Mouse (Mus musculus): ENCODE data around the gene Lhfpl3. TPM values are rescaled to one million over a fixed set of nuclear protein-coding genes. Genes with fewer than 3 reads are reported as not detected.

Gene Lhfpl3
- polyA plus RNA-seq, 1 experiment from 2014 or later, result 0.09 TPM

- no peak for ATAC-seq (ENCODE audit: insufficient number of reproducible peaks, low FRiP score)
- WGBS, result 28% methylated on average over 8 of the region's 8 CpGs
- Histone ChIP-seq H3K9ac (no peak overlapping the region), H3K27ac (ENCODE audit: poor library complexity, severe bottlenecking) (no peak overlapping the region), H3K4me1 (replicated peaks) (no peaks in the 10 kb centered on the region), H3K36me3 (no peaks in the 10 kb centered on the region), H3K4me3 (no peak overlapping the region), H3K27me3 (replicated peaks) (no peaks in the 10 kb centered on the region), H3K4me2 (no peak overlapping the region), H3K9me3 (replicated peaks) (no peaks in the 10 kb centered on the region)
These were observed 479.8 kb downstream of the Lhfpl3 start for GRCm38 (mm10) chr5:23225621-23226020.

- Histone ChIP-seq H3K4me2 (no peak overlapping the region), H3K4me1 (replicated peaks) (no peaks in the 10 kb centered on the region), H3K27ac (ENCODE audit: poor library complexity, severe bottlenecking) (no peak overlapping the region), H3K27me3 (replicated peaks) (no peaks in the 10 kb centered on the region), H3K9ac (no peak overlapping the region), H3K4me3 (no peak overlapping the region), H3K9me3 (replicated peaks) (no peaks in the 10 kb centered on the region), H3K36me3 (no peaks in the 10 kb centered on the region)
- no peak for ATAC-seq (ENCODE audit: insufficient number of reproducible peaks, low FRiP score)
- WGBS, result 44% methylated on average over 3 of the region's 3 CpGs
These were observed 480.9 kb downstream of the Lhfpl3 start for GRCm38 (mm10) chr5:23226753-23227152.

GRCm38 (mm10) chr5:23246974-23247373, 501.1 kb downstream of the Lhfpl3 start:
- 39% methylated on average over 4 of the region's 4 CpGs for WGBS
- no peak overlapping the region for H3K9ac ChIP-seq
- H3K4me3 ChIP-seq, result no peak overlapping the region
- no peak for ATAC-seq (ENCODE audit: insufficient number of reproducible peaks, low FRiP score)
- H3K27ac ChIP-seq (ENCODE audit: poor library complexity, severe bottlenecking), result no peak overlapping the region
- peaks cover 23% of the 10 kb centered on the region for H3K4me1 ChIP-seq (replicated peaks)
- no peaks in the 10 kb centered on the region for H3K9me3 ChIP-seq (replicated peaks)
- no peak overlapping the region for H3K4me2 ChIP-seq
- H3K36me3 ChIP-seq, result no peaks in the 10 kb centered on the region
- no peaks in the 10 kb centered on the region for H3K27me3 ChIP-seq (replicated peaks)

GRCm38 (mm10) chr5:23247784-23248183, 501.9 kb downstream of the Lhfpl3 start:
- Histone ChIP-seq H3K4me3 (no peak overlapping the region), H3K27ac (ENCODE audit: poor library complexity, severe bottlenecking) (no peak overlapping the region), H3K36me3 (no peaks in the 10 kb centered on the region), H3K9ac (no peak overlapping the region), H3K27me3 (replicated peaks) (no peaks in the 10 kb centered on the region), H3K9me3 (replicated peaks) (no peaks in the 10 kb centered on the region), H3K4me2 (no peak overlapping the region), H3K4me1 (replicated peaks) (peaks cover 28% of the 10 kb centered on the region)
- ATAC-seq (ENCODE audit: insufficient number of reproducible peaks, low FRiP score), result no peak
- WGBS, result 64% methylated on average over 1 of the region's 1 CpGs

GRCm38 (mm10) chr5:23248303-23248702, 502.4 kb downstream of the Lhfpl3 start:
- Histone ChIP-seq H3K4me1 (replicated peaks) (peaks cover 28% of the 10 kb centered on the region), H3K4me3 (no peak overlapping the region), H3K27ac (ENCODE audit: poor library complexity, severe bottlenecking) (no peak overlapping the region), H3K9me3 (replicated peaks) (no peaks in the 10 kb centered on the region), H3K9ac (no peak overlapping the region), H3K36me3 (no peaks in the 10 kb centered on the region), H3K4me2 (no peak overlapping the region), H3K27me3 (replicated peaks) (no peaks in the 10 kb centered on the region)
- no peak for ATAC-seq (ENCODE audit: insufficient number of reproducible peaks, low FRiP score)

GRCm38 (mm10) chr5:23249896-23250875, 504.3 kb downstream of the Lhfpl3 start:
- no peak for ATAC-seq (ENCODE audit: insufficient number of reproducible peaks, low FRiP score)
- Histone ChIP-seq H3K27ac (ENCODE audit: poor library complexity, severe bottlenecking) (peak overlapping the region; percentile 62), H3K4me3 (no peak overlapping the region), H3K36me3 (no peaks in the 10 kb centered on the region), H3K4me1 (replicated peaks) (peaks cover 28% of the 10 kb centered on the region), H3K27me3 (replicated peaks) (no peaks in the 10 kb centered on the region), H3K4me2 (no peak overlapping the region), H3K9me3 (replicated peaks) (no peaks in the 10 kb centered on the region), H3K9ac (no peak overlapping the region)
- WGBS, result 43% methylated on average over 9 of the region's 9 CpGs

GRCm38 (mm10) chr5:23251462-23252224, 505.8 kb downstream of the Lhfpl3 start:
- Histone ChIP-seq H3K4me3 (peak overlapping the region; percentile 36), H3K36me3 (no peaks in the 10 kb centered on the region), H3K27me3 (replicated peaks) (no peaks in the 10 kb centered on the region), H3K9me3 (replicated peaks) (no peaks in the 10 kb centered on the region), H3K4me1 (replicated peaks) (peaks cover 30% of the 10 kb centered on the region), H3K9ac (peak overlapping the region; percentile 62), H3K4me2 (peak overlapping the region; percentile 67), H3K27ac (ENCODE audit: poor library complexity, severe bottlenecking) (peak overlapping the region; percentile 94)
- WGBS, result 11% methylated on average over 12 of the region's 12 CpGs
- peak; percentile 77 for ATAC-seq (ENCODE audit: insufficient number of reproducible peaks, low FRiP score)

GRCm38 (mm10) chr5:23255816-23256418, 510.1 kb downstream of the Lhfpl3 start:
- Histone ChIP-seq H3K9me3 (replicated peaks) (0 out of 2 replicates have a peak, but pooled peaks cover 4% of the 10 kb centered on the region), H3K36me3 (no peaks in the 10 kb centered on the region), H3K27me3 (replicated peaks) (no peaks in the 10 kb centered on the region), H3K9ac (no peak overlapping the region), H3K27ac (ENCODE audit: poor library complexity, severe bottlenecking) (no peak overlapping the region), H3K4me1 (replicated peaks) (peaks cover 15% of the 10 kb centered on the region), H3K4me3 (no peak overlapping the region), H3K4me2 (no peak overlapping the region)
- 59% methylated on average over 3 of the region's 3 CpGs for WGBS
- ATAC-seq (ENCODE audit: insufficient number of reproducible peaks, low FRiP score), result no peak

- Histone ChIP-seq H3K4me2 (no peak overlapping the region), H3K9ac (no peak overlapping the region), H3K4me1 (replicated peaks) (no peaks in the 10 kb centered on the region), H3K9me3 (replicated peaks) (no peaks in the 10 kb centered on the region; the same call in 1 of the 2 replicates), H3K27me3 (replicated peaks) (no peaks in the 10 kb centered on the region), H3K4me3 (no peak overlapping the region), H3K36me3 (no peaks in the 10 kb centered on the region), H3K27ac (ENCODE audit: poor library complexity, severe bottlenecking) (no peak overlapping the region)
- WGBS, result 71% methylated on average over 3 of the region's 3 CpGs
- no peak for ATAC-seq (ENCODE audit: insufficient number of reproducible peaks, low FRiP score)
These were observed 527.5 kb downstream of the Lhfpl3 start for GRCm38 (mm10) chr5:23273309-23273708.

GRCm38 (mm10) chr5:23279364-23279763, 533.5 kb downstream of the Lhfpl3 start:
- Histone ChIP-seq H3K36me3 (no peaks in the 10 kb centered on the region), H3K27ac (ENCODE audit: poor library complexity, severe bottlenecking) (no peak overlapping the region), H3K4me3 (no peak overlapping the region), H3K27me3 (replicated peaks) (no peaks in the 10 kb centered on the region), H3K9ac (no peak overlapping the region), H3K4me1 (replicated peaks) (0 out of 2 replicates have a peak, but pooled peaks cover 5% of the 10 kb centered on the region), H3K4me2 (no peak overlapping the region), H3K9me3 (replicated peaks) (no peaks in the 10 kb centered on the region; the same call in 1 of the 2 replicates)
- WGBS, result 82% methylated on average over 7 of the region's 7 CpGs
- no peak for ATAC-seq (ENCODE audit: insufficient number of reproducible peaks, low FRiP score)

GRCm38 (mm10) chr5:23284884-23285283, 539.0 kb downstream of the Lhfpl3 start:
- no peak for ATAC-seq (ENCODE audit: insufficient number of reproducible peaks, low FRiP score)
- no peaks in the 10 kb centered on the region for H3K27me3 ChIP-seq (replicated peaks)
- 0 out of 2 replicates have a peak, but pooled peaks cover 3% of the 10 kb centered on the region for H3K4me1 ChIP-seq (replicated peaks)
- WGBS, result 22% methylated on average over 3 of the region's 3 CpGs
- H3K4me3 ChIP-seq, result no peak overlapping the region
- no peak overlapping the region for H3K4me2 ChIP-seq
- no peak overlapping the region for H3K9ac ChIP-seq
- H3K27ac ChIP-seq (ENCODE audit: poor library complexity, severe bottlenecking), result no peak overlapping the region
- H3K36me3 ChIP-seq, result no peaks in the 10 kb centered on the region
- H3K9me3 ChIP-seq (replicated peaks), result no peaks in the 10 kb centered on the region
